Mouse (Mus musculus): Measurements from ENCODE around the gene Cd4. TPM values are rescaled to one million over a fixed set of nuclear protein-coding genes. Genes with fewer than 3 reads are reported as not detected.

Cd4 gene
- 0.46 TPM in 2 replicates for polyA plus RNA-seq (2015; fragmentation: Nextera tagmentation; extraction: Ambion mirVana)

- no peak for ATAC-seq (ENCODE audit: insufficient read depth, low FRiP score)
- Histone ChIP-seq H3K4me3 (replicated peaks; ENCODE audit: low read length) (no peak within 1 kb of the TSS), H3K4me2 (ENCODE audit: low read depth, low read length) (no peak within 1 kb of the TSS), H3K9ac (ENCODE audit: low read length) (no peak within 1 kb of the TSS), H3K9me3 (replicated peaks; ENCODE audit: control insufficient read depth, low read length) (no peaks in the 10 kb centered on the region), H3K27me3 (ENCODE audit: control insufficient read depth, insufficient read depth, low read length) (no peaks in the 10 kb centered on the region), H3K4me1 (ENCODE audit: control insufficient read depth, insufficient read depth, low read length) (no peaks in the 10 kb centered on the region), H3K36me3 (ENCODE audit: control insufficient read depth, insufficient read depth, low read length) (no peaks in the 10 kb centered on the region), H3K27ac (ENCODE audit: low read length) (no peak within 1 kb of the TSS)
- WGBS: 69% methylated on average over 9 of the region's 9 CpGs
Observed at GRCm38 (mm10) chr6:124887986-124888385, at the start of gene Cd4. TSS of gene Cd4 (minus strand) at chr6:124888221.

GRCm38 (mm10) chr6:124937493-124937892 is 49.5 kb upstream of the Cd4 start:
- no peak overlapping the region for H3K9ac ChIP-seq (ENCODE audit: low read length)
- no peak overlapping the region; the same call in 1 of the 2 replicates for H3K27ac ChIP-seq (ENCODE audit: low read length)
- WGBS: 67% methylated on average over 2 of the region's 2 CpGs
- no peaks in the 10 kb centered on the region for H3K27me3 ChIP-seq (ENCODE audit: control insufficient read depth, insufficient read depth, low read length)
- no peak overlapping the region for H3K4me3 ChIP-seq (replicated peaks; ENCODE audit: low read length)
- no peaks in the 10 kb centered on the region; the same call in 1 of the 2 replicates for H3K9me3 ChIP-seq (replicated peaks; ENCODE audit: control insufficient read depth, low read length)
- no peak overlapping the region for H3K4me2 ChIP-seq (ENCODE audit: low read depth, low read length)
- no peak for ATAC-seq (ENCODE audit: insufficient read depth, low FRiP score)
- H3K36me3 ChIP-seq (ENCODE audit: control insufficient read depth, insufficient read depth, low read length): peaks cover 25% of the 10 kb centered on the region
- H3K4me1 ChIP-seq (ENCODE audit: control insufficient read depth, insufficient read depth, low read length): peaks cover 5% of the 10 kb centered on the region

DNA sequence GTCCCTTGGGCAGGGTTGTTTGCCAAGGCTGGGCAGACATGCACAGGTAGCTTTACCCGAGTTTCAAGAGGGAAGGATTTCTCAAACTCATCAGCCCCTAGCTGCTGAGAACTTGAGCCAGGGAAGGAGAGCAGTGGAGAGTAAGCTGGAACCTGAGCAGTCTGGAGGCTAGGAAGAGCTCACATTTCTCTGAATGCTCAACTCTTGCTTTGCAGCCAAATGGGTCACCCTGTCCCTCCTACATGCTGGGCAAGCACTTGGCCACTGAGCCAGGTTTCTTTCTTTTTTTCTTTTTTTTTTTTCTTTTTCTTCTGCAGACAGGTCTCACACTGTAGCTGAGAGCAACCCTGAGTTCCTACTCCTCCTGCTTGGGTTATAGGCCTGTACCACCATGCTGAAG is 48.7 kb upstream of the Cd4 start:
- H3K36me3 ChIP-seq (ENCODE audit: control insufficient read depth, insufficient read depth, low read length): peaks cover 25% of the 10 kb centered on the region
- H3K9me3 ChIP-seq (replicated peaks; ENCODE audit: control insufficient read depth, low read length): no peaks in the 10 kb centered on the region; the same call in 1 of the 2 replicates
- no peak overlapping the region for H3K4me3 ChIP-seq (replicated peaks; ENCODE audit: low read length)
- WGBS: 71% methylated on average over 1 of the region's 1 CpGs
- H3K4me2 ChIP-seq (ENCODE audit: low read depth, low read length): no peak overlapping the region
- H3K27ac ChIP-seq (ENCODE audit: low read length): no peak overlapping the region
- no peak for ATAC-seq (ENCODE audit: insufficient read depth, low FRiP score)
- peaks cover 10% of the 10 kb centered on the region for H3K4me1 ChIP-seq (ENCODE audit: control insufficient read depth, insufficient read depth, low read length)
- no peak overlapping the region for H3K9ac ChIP-seq (ENCODE audit: low read length)
- H3K27me3 ChIP-seq (ENCODE audit: control insufficient read depth, insufficient read depth, low read length): no peaks in the 10 kb centered on the region

DNA sequence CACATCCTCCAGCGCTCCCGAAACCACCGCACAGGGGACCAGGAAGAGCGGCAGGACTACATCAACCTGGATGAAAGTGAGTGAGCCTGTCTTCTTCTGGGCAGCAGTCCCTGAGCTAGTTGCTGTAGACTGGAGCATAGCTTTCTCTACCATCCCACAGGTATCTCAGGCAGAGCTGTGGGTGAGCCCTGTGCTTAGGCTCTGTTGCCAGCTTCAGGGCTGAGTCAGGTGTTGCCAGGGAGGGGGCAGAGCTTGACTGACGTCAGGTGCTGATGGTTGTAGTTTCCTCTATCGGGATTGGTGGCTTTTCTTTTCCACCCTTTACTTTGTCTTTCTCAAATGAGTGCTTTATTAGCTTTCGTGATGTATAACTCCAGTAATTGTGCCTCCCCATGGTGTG is 46.6 kb upstream of the Cd4 start:
- Histone ChIP-seq H3K4me2 (ENCODE audit: low read depth, low read length) (no peak overlapping the region), H3K36me3 (ENCODE audit: control insufficient read depth, insufficient read depth, low read length) (peaks cover 25% of the 10 kb centered on the region), H3K27me3 (ENCODE audit: control insufficient read depth, insufficient read depth, low read length) (no peaks in the 10 kb centered on the region), H3K9me3 (replicated peaks; ENCODE audit: control insufficient read depth, low read length) (no peaks in the 10 kb centered on the region; the same call in 1 of the 2 replicates), H3K4me3 (replicated peaks; ENCODE audit: low read length) (no peak overlapping the region), H3K9ac (ENCODE audit: low read length) (no peak overlapping the region), H3K4me1 (ENCODE audit: control insufficient read depth, insufficient read depth, low read length) (peaks cover 18% of the 10 kb centered on the region), H3K27ac (ENCODE audit: low read length) (no peak overlapping the region)
- WGBS: 93% methylated on average over 7 of the region's 7 CpGs
- ATAC-seq (ENCODE audit: insufficient read depth, low FRiP score): no peak

DNA sequence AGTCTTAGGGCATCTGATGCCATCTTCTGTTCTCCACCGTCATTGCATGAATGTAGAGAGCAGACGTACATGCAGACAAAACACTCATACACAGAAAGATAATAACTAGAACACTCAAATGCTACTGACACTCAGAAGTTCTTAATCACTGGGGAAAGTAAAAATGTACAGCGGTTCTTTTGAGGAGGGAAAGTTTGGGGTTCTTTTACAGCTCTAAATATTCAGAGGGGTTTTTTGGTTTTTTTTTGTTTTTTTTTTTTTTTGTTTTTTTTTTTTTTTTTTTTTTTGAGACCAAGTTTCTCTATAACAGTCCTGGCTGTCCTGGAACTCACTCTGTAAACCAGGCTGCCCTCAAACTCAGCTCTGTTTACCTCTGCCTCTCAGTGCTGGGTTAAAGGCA is 45.1 kb upstream of the Cd4 start:
- Histone ChIP-seq H3K9ac (ENCODE audit: low read length) (no peak overlapping the region), H3K27ac (ENCODE audit: low read length) (no peak overlapping the region), H3K4me3 (replicated peaks; ENCODE audit: low read length) (no peak overlapping the region), H3K36me3 (ENCODE audit: control insufficient read depth, insufficient read depth, low read length) (peaks cover 16% of the 10 kb centered on the region; the same call in 1 of the 2 replicates), H3K4me1 (ENCODE audit: control insufficient read depth, insufficient read depth, low read length) (peaks cover 22% of the 10 kb centered on the region), H3K9me3 (replicated peaks; ENCODE audit: control insufficient read depth, low read length) (no peaks in the 10 kb centered on the region; the same call in 1 of the 2 replicates), H3K27me3 (ENCODE audit: control insufficient read depth, insufficient read depth, low read length) (no peaks in the 10 kb centered on the region), H3K4me2 (ENCODE audit: low read depth, low read length) (no peak overlapping the region)
- no peak for ATAC-seq (ENCODE audit: insufficient read depth, low FRiP score)
- 88% methylated on average over 3 of the region's 3 CpGs for WGBS

DNA sequence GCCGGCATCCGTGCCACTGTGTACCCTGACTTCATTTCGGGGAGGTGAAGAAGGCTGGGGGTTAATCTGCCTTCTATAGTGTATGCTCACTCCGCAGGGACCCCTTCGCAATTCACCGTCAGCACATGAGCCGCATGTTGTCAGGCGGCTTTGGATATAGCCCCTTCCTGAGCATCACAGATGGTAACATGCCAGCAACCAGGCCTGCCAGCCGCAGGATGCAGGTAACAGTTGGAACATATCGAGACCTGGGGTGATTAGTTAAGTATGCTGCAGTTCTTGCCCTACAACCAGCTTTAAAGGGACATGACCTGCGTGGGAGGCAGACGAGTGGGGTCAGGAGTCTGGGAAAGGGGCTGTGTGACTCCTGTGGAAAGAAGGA is 44.3 kb upstream of the Cd4 start:
- peak overlapping the region; percentile 97 for H3K4me2 ChIP-seq (ENCODE audit: low read depth, low read length)
- 33% methylated on average over 12 of the region's 12 CpGs for WGBS
- H3K9ac ChIP-seq (ENCODE audit: low read length): peak overlapping the region; percentile 98
- H3K4me3 ChIP-seq (replicated peaks; ENCODE audit: low read length): peak overlapping the region; percentile 96
- no peaks in the 10 kb centered on the region; the same call in 1 of the 2 replicates for H3K9me3 ChIP-seq (replicated peaks; ENCODE audit: control insufficient read depth, low read length)
- ATAC-seq (ENCODE audit: insufficient read depth, low FRiP score): no peak
- H3K36me3 ChIP-seq (ENCODE audit: control insufficient read depth, insufficient read depth, low read length): peaks cover 13% of the 10 kb centered on the region; the same call in 1 of the 2 replicates
- peak overlapping the region; percentile 98 for H3K27ac ChIP-seq (ENCODE audit: low read length)
- H3K4me1 ChIP-seq (ENCODE audit: control insufficient read depth, insufficient read depth, low read length): peaks cover 22% of the 10 kb centered on the region
- no peaks in the 10 kb centered on the region for H3K27me3 ChIP-seq (ENCODE audit: control insufficient read depth, insufficient read depth, low read length)

GRCm38 (mm10) chr6:124931525-124932313 is 43.7 kb upstream of the Cd4 start:
- peak overlapping the region; percentile 96 for H3K4me3 ChIP-seq (replicated peaks; ENCODE audit: low read length)
- ATAC-seq (ENCODE audit: insufficient read depth, low FRiP score): no peak; the same call in 1 of the 2 replicates
- under 1% methylated on average over 48 of the region's 48 CpGs for WGBS
- H3K27me3 ChIP-seq (ENCODE audit: control insufficient read depth, insufficient read depth, low read length): no peaks in the 10 kb centered on the region
- peaks cover 13% of the 10 kb centered on the region; the same call in 1 of the 2 replicates for H3K36me3 ChIP-seq (ENCODE audit: control insufficient read depth, insufficient read depth, low read length)
- H3K27ac ChIP-seq (ENCODE audit: low read length): peak overlapping the region; percentile 98
- H3K9ac ChIP-seq (ENCODE audit: low read length): peak overlapping the region; percentile 98
- H3K9me3 ChIP-seq (replicated peaks; ENCODE audit: control insufficient read depth, low read length): no peaks in the 10 kb centered on the region; the same call in 1 of the 2 replicates
- H3K4me1 ChIP-seq (ENCODE audit: control insufficient read depth, insufficient read depth, low read length): peaks cover 22% of the 10 kb centered on the region
- H3K4me2 ChIP-seq (ENCODE audit: low read depth, low read length): peak overlapping the region; percentile 97

- Histone ChIP-seq H3K9me3 (replicated peaks; ENCODE audit: control insufficient read depth, low read length) (no peaks in the 10 kb centered on the region; the same call in 1 of the 2 replicates), H3K4me3 (replicated peaks; ENCODE audit: low read length) (peak within 1 kb of the TSS; percentile 96), H3K36me3 (ENCODE audit: control insufficient read depth, insufficient read depth, low read length) (peaks cover 13% of the 10 kb centered on the region; the same call in 1 of the 2 replicates), H3K9ac (ENCODE audit: low read length) (peak within 1 kb of the TSS; percentile 98), H3K27ac (ENCODE audit: low read length) (peak within 1 kb of the TSS; percentile 98), H3K4me2 (ENCODE audit: low read depth, low read length) (peak within 1 kb of the TSS; percentile 97), H3K27me3 (ENCODE audit: control insufficient read depth, insufficient read depth, low read length) (no peaks in the 10 kb centered on the region), H3K4me1 (ENCODE audit: control insufficient read depth, insufficient read depth, low read length) (peaks cover 26% of the 10 kb centered on the region)
- peak; percentile 95 for ATAC-seq (ENCODE audit: insufficient read depth, low FRiP score)
- under 1% methylated on average over 61 of the region's 64 CpGs for WGBS
Observed at GRCm38 (mm10) chr6:124930754-124931524, 42.9 kb upstream of the Cd4 start, which contains the start of gene Mlf2. TSS of gene Mlf2 (plus strand) at chr6:124931386.

Data from stomach, embryonic 16.5 days (tissue).